Mouse (Mus musculus) midbrain, postnatal 0 days (tissue): ENCODE results near the gene Pomgnt1. TPM values are rescaled to one million over a fixed set of nuclear protein-coding genes. Genes with fewer than 3 reads are reported as not detected.

Experiments
- ATAC-seq: fragments of 200-750 bp; cut with Nextera tagmentation; 2 replicates; pipeline ENCODE4 v1.8.0; 2017; ENCODE audit warnings: moderate number of reproducible peaks, mild to moderate bottlenecking, moderate TSS enrichment, moderate library complexity; ENCODE audit not compliant: low FRiP score
- DNase-seq: peaks from one replicate; pipeline ENCODE4 v3.0.0-alpha.2; 2015; ENCODE audit warnings: low spot score
- H3K27ac ChIP-seq: fragments of 300-500 bp; sonication (generic); 2 replicates; pipeline ENCODE4 v1.5.1; 2014; ENCODE audit warnings: low read depth, mild to moderate bottlenecking, low read length, mixed read lengths
- H3K27me3 ChIP-seq: fragments of 300-500 bp; sonication (generic); 2 replicates; pipeline ENCODE4 v1.6.1; 2014; ENCODE audit warnings: low read length, control low read depth, mixed read lengths; ENCODE audit not compliant: insufficient read depth
- H3K36me3 ChIP-seq: fragments of 300-500 bp; sonication (generic); 2 replicates; pipeline ENCODE4 v1.6.1; 2014; ENCODE audit warnings: low read length, control low read depth, mixed read lengths; ENCODE audit not compliant: insufficient read depth
- H3K4me1 ChIP-seq: fragments of 300-500 bp; sonication (generic); 2 replicates; pipeline ENCODE4 v1.6.1; 2014; ENCODE audit warnings: mild to moderate bottlenecking, control low read depth, antibody characterized with exemption, low read length, mixed read lengths; ENCODE audit not compliant: insufficient read depth
- H3K4me2 ChIP-seq: fragments of 300-500 bp; sonication (generic); 2 replicates; pipeline ENCODE4 v1.6.1; 2014; ENCODE audit warnings: low read depth, mild to moderate bottlenecking, low read length, mixed read lengths; ENCODE audit not compliant: poor library complexity, severe bottlenecking
- H3K4me3 ChIP-seq: fragments of 300-500 bp; sonication (generic); 2 replicates; pipeline ENCODE4 v1.5.1; 2014; ENCODE audit warnings: low read depth, mild to moderate bottlenecking, low read length, moderate library complexity
- H3K9ac ChIP-seq: fragments of 300-500 bp; sonication (generic); replicated peaks from 2 replicates; pipeline ENCODE4 v1.6.1; 2014; ENCODE audit warnings: mild to moderate bottlenecking, low read length, moderate library complexity, mixed read lengths; ENCODE audit not compliant: poor library complexity, severe bottlenecking
- H3K9me3 ChIP-seq: fragments of 300-500 bp; sonication (generic); 2 replicates; pipeline ENCODE4 v1.6.1; 2016; ENCODE audit warnings: low read length, control low read depth
- CTCF ChIP-seq: IDR thresholded peaks from 2 replicates; pipeline ENCODE4 v1.5.1; 2016; ENCODE audit warnings: antibody characterized with exemption, mild to moderate bottlenecking
- WGBS: fragments of 180-500 bp; shearing (Covaris S2); extraction: QIAGEN DNeasy Blood & Tissue Kit; methylation state at CpG from one replicate; pipeline ENCODE4 v1.1.7; 2014; 5-methylcytosine and 5-hydroxymethylcytosine counted together
- polyA plus RNA-seq: library from polyadenylated mRNA; unstranded; fragments of >200 nt; fragmentation: Nextera tagmentation; extraction: Ambion mirVana; gene quantifications from 2 replicates; pipeline ENCODE4 v1.2.1, GENCODE M21; 2015
- total RNA-seq: library from RNA; depleted of rRNA; stranded (reverse); fragments of >200 nt; gene quantifications from 2 replicates; pipeline ENCODE4 v1.2.3, GENCODE M21; 2014

Gene Pomgnt1
- total and polyA plus RNA-seq, 2 experiments from 2014 or later, result 58.1 to 78.5 TPM

- H3K27me3 ChIP-seq, result no peaks in the 10 kb centered on the region
- H3K4me3 ChIP-seq, result no peak overlapping the region
- H3K4me1 ChIP-seq, result no peaks in the 10 kb centered on the region; the same call in 1 of the 2 replicates
- H3K9me3 ChIP-seq, result no peaks in the 10 kb centered on the region
- H3K27ac ChIP-seq, result peak overlapping the region; percentile 75
- H3K9ac ChIP-seq, result 0 out of 2 replicates have a peak overlapping the region, but pooled peaks have one; percentile 5
- H3K4me2 ChIP-seq, result peak overlapping the region; percentile 49
- DNase-seq (peak; percentile 42), ATAC-seq (no peak)
- 22% methylated on average over 5 of the region's 5 CpGs for WGBS
- H3K36me3 ChIP-seq, result no peaks in the 10 kb centered on the region
- TF ChIP-seq CTCF, result no peak
Observed at GRCm38 (mm10) chr4:116177140-116177539, 53.5 kb downstream of the Pomgnt1 start.

GRCm38 (mm10) chr4:116182079-116182478 is 58.4 kb downstream of the Pomgnt1 start:
- no peak overlapping the region for H3K27ac ChIP-seq
- no peak overlapping the region for H3K4me2 ChIP-seq
- no peaks in the 10 kb centered on the region for H3K9me3 ChIP-seq
- H3K9ac ChIP-seq, result no peak overlapping the region
- H3K27me3 ChIP-seq, result no peaks in the 10 kb centered on the region
- H3K4me1 ChIP-seq, result 0 out of 2 replicates have a peak, but pooled peaks cover 3% of the 10 kb centered on the region
- no peak for TF ChIP-seq CTCF
- ATAC-seq (no peak), DNase-seq (no peak)
- WGBS, result 27% methylated on average over 3 of the region's 3 CpGs
- H3K36me3 ChIP-seq, result no peaks in the 10 kb centered on the region
- H3K4me3 ChIP-seq, result no peak overlapping the region

DNA sequence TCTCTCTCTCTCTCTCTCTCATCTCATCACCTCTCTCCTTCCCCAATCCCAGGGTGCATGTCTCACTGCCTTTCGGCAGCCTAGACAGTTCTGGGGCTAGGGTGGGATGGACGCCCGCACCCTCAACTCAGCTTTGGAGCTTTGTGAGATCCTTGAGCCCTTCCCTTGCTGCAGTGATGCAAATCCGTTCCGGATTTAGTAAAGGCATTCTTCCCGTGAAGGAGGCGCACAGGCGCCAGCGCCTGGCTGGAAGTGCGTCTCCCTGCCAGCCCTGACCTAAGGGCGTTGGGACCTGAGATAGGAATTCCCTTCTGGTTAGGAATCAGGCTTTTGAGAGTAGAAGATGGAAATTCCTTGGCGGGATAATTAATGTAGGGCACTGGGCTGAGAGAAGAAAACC is 59.1 kb downstream of the Pomgnt1 start:
- 1% methylated on average over 12 of the region's 12 CpGs for WGBS
- Histone ChIP-seq H3K9ac (no peak overlapping the region; the same call in 1 of the 2 replicates), H3K36me3 (no peaks in the 10 kb centered on the region), H3K9me3 (no peaks in the 10 kb centered on the region), H3K4me3 (0 out of 2 replicates have a peak overlapping the region, but pooled peaks have one; percentile 10), H3K4me1 (0 out of 2 replicates have a peak, but pooled peaks cover 3% of the 10 kb centered on the region), H3K27ac (no peak overlapping the region), H3K27me3 (no peaks in the 10 kb centered on the region), H3K4me2 (peak overlapping the region; percentile 39)
- ATAC-seq (no peak), DNase-seq (no peak)
- TF ChIP-seq CTCF, result no peak

GRCm38 (mm10) chr4:116185083-116185482 is 61.4 kb downstream of the Pomgnt1 start:
- WGBS, result 92% methylated on average over 4 of the region's 4 CpGs
- Histone ChIP-seq H3K27me3 (no peaks in the 10 kb centered on the region), H3K9me3 (no peaks in the 10 kb centered on the region), H3K36me3 (no peaks in the 10 kb centered on the region), H3K4me3 (no peak overlapping the region), H3K27ac (no peak overlapping the region), H3K9ac (no peak overlapping the region), H3K4me2 (no peak overlapping the region), H3K4me1 (0 out of 2 replicates have a peak, but pooled peaks cover 3% of the 10 kb centered on the region)
- no peak for ATAC-seq
- no peak for TF ChIP-seq CTCF
- no peak for DNase-seq

DNA sequence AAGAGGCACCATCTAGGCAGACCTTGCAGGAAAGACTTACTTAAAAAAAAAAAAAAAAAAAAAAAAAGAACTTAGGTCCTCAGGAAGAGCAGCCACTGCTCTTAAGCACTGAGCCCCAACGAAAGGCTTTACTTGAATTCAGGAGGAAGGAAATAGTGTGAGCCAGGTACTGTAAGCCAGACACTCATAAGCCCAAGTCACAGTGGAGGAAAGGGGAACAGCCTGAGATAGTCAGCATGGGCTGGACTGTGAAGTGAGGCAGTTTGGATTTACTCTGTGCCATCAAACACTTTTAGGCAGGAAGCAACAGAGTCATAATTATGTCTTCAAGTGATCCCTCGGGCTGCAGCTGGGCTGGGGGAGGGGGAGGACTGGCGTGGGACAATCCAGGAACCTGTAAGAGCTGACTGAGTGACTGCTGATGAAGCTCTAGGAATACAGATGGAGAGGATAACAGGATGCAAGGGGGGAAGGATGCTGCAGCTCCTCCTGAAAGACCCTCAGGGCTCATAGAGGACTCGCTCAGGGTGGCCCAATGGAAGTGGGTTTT is 68.7 kb downstream of the Pomgnt1 start:
- Histone ChIP-seq H3K9ac (no peak overlapping the region), H3K4me3 (no peak overlapping the region), H3K27me3 (no peaks in the 10 kb centered on the region), H3K4me2 (no peak overlapping the region), H3K27ac (no peak overlapping the region), H3K36me3 (no peaks in the 10 kb centered on the region), H3K4me1 (no peaks in the 10 kb centered on the region), H3K9me3 (no peaks in the 10 kb centered on the region)
- 58% methylated on average over 4 of the region's 4 CpGs for WGBS
- no peak for TF ChIP-seq CTCF
- no peak for DNase-seq
- ATAC-seq, result no peak

- Histone ChIP-seq H3K4me1 (no peaks in the 10 kb centered on the region), H3K36me3 (no peaks in the 10 kb centered on the region), H3K27ac (no peak overlapping the region), H3K4me3 (no peak overlapping the region), H3K9me3 (no peaks in the 10 kb centered on the region), H3K27me3 (no peaks in the 10 kb centered on the region), H3K9ac (no peak overlapping the region), H3K4me2 (no peak overlapping the region)
- TF ChIP-seq CTCF, result no peak
- 75% methylated on average over 9 of the region's 9 CpGs for WGBS
- ATAC-seq (no peak), DNase-seq (no peak)
Observed at GRCm38 (mm10) chr4:116193583-116194383, 70.1 kb downstream of the Pomgnt1 start.
